Mouse (Mus musculus): Measurements from ENCODE around the gene Rere. TPM values are rescaled to one million over a fixed set of nuclear protein-coding genes. Genes with fewer than 3 reads are reported as not detected.

Gene Rere
- total and polyA plus RNA-seq, 3 experiments, result 3.1 to 36.5 (median 8.7) TPM

DNA sequence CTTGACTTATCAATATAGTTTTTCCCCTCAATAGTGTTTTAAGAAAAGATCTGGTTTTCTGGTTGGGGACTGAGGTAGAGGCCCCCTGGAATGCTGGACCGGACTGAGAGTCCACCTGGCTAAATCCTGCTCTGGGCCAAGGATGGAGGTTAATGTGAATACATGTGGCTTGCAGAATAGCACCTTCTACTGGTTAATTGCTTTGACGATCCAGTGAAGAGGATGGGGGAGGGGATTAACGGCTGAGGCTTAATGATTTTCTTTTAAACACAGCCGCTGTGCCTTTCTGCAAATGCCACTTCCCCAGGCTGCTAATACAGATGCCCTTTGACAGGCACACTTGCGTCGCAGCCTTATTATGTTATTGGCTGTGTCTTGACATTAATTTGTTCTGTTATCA lies 2.5 kb downstream of the Rere start:
- Histone ChIP-seq H3K36me3 (replicated peaks in 1 of 2; ENCODE audit: control insufficient read depth in 1 of 2, insufficient read depth in 1 of 2, low read length in 1 of 2) (no peaks in the 10 kb centered on the region), H3K79me2 (replicated peaks; ENCODE audit: control insufficient read depth, extremely low read depth, insufficient read depth, poor library complexity, severe bottlenecking) (peaks cover 27% of the 10 kb centered on the region), H3K27me3 (replicated peaks) (no peaks in the 10 kb centered on the region), H3K9ac (ENCODE audit: insufficient read depth, low read depth) (no peak overlapping the region), H3K9me3 (replicated peaks; ENCODE audit: low read length) (no peaks in the 10 kb centered on the region), H3K27ac (ENCODE audit: insufficient read depth, low read depth) (no peak overlapping the region), H3K4me2 (ENCODE audit: insufficient read depth, low read depth, poor library complexity, severe bottlenecking) (peak overlapping the region; percentile 59; the same call in 1 of the 2 replicates), H3K4me1 (ENCODE audit: control insufficient read depth in 1 of 2, insufficient read depth in 2 of 2) (peaks cover 5 to 26% of the 10 kb centered on the region in 2 experiments), H3K4me3 (replicated peaks in 1 of 3; ENCODE audit: low read depth in 2 of 3, low read length in 2 of 3, poor library complexity in 1 of 3) (no peak overlapping the region)
- dilution Hi-C loops (cut with MboI; ENCODE audit: extremely low pct_ligation_motif_present, extremely low pct_unique_long_range_greater_than_20kb, low sequenced_read_pairs), result no loop called here
- TF ChIP-seq TCF12 (IDR thresholded peaks at IDR 0.05; ENCODE audit: low read depth, low read length), result no peak
- TF ChIP-seq GABPA (IDR thresholded peaks at IDR 0.05; ENCODE audit: insufficient replicate concordance, low read depth, low read length), result no peak
- TF ChIP-seq USF2 (conservative IDR thresholded peaks at IDR 0.05; ENCODE audit: low read depth, low read length), result no peak
- peak; percentile 62; the same call in 1 of the 2 replicates for TF ChIP-seq MYC (IDR thresholded peaks at IDR 0.05; ENCODE audit: low read depth, low read length)
- TF ChIP-seq ELF1 (IDR thresholded peaks at IDR 0.05; ENCODE audit: low read depth, low read length), result no peak
- TF ChIP-seq EP300 (IDR thresholded peaks at IDR 0.05; ENCODE audit: low read length), result no peak
- TF ChIP-seq JUND (conservative IDR thresholded peaks at IDR 0.05; ENCODE audit: low read depth, low read length), result no peak
- peak in 1 of 2 experiments; percentile 67; a peak in 2 of 4 replicates for TF ChIP-seq CTCF (conservative IDR thresholded peaks at IDR 0.05 in 1 of 2, IDR thresholded peaks at IDR 0.05 in 1 of 2; ENCODE audit: low read depth in 2 of 2, low read length in 2 of 2)
- peak; percentile 89 for TF ChIP-seq CHD2 (IDR thresholded peaks at IDR 0.05; ENCODE audit: low read length)
- TF ChIP-seq E2F4 (IDR thresholded peaks at IDR 0.05; ENCODE audit: insufficient replicate concordance, low read depth, low read length), result no peak
- TF ChIP-seq ZMIZ1 (IDR thresholded peaks at IDR 0.05; ENCODE audit: low read depth, low read length), result no peak
- no peak for TF ChIP-seq MEF2A (IDR thresholded peaks at IDR 0.05; ENCODE audit: borderline replicate concordance, low read depth, low read length)
- no peak for TF ChIP-seq MAZ (IDR thresholded peaks at IDR 0.05; ENCODE audit: low read depth, low read length)
- no peak for TF ChIP-seq BHLHE40 (IDR thresholded peaks at IDR 0.05; ENCODE audit: low read depth, low read length)
- TF ChIP-seq NELFE (IDR thresholded peaks at IDR 0.05; ENCODE audit: low read depth, low read length), result no peak
- no peak for TF ChIP-seq SIN3A (IDR thresholded peaks at IDR 0.05; ENCODE audit: low read length)
- no peak for TF ChIP-seq MAFK (IDR thresholded peaks at IDR 0.05; ENCODE audit: insufficient replicate concordance, low read length)
- no peak for TF ChIP-seq ETS1 (conservative IDR thresholded peaks at IDR 0.05; ENCODE audit: low read depth, low read length)
- peak; percentile 32 for TF ChIP-seq RAD21 (IDR thresholded peaks at IDR 0.05; ENCODE audit: low read depth, low read length)
- peak; percentile 51; the same call in 1 of the 2 replicates for TF ChIP-seq MAX (IDR thresholded peaks at IDR 0.05; ENCODE audit: low read length)
- no peak for TF ChIP-seq KAT2A (IDR thresholded peaks at IDR 0.05; ENCODE audit: insufficient replicate concordance, low read length)
- TF ChIP-seq POLR2A (IDR thresholded peaks at IDR 0.05; ENCODE audit: low read depth, low read length), result no peak
- no peak for TF ChIP-seq MXI1 (IDR thresholded peaks at IDR 0.05; ENCODE audit: low read depth, low read length)
- TF ChIP-seq NRF1 (IDR thresholded peaks at IDR 0.05; ENCODE audit: low read depth, low read length), result no peak
- TF ChIP-seq ZKSCAN1 (IDR thresholded peaks at IDR 0.05; ENCODE audit: borderline replicate concordance, low read depth, low read length), result no peak
- no peak for TF ChIP-seq CHD1 (IDR thresholded peaks at IDR 0.05; ENCODE audit: low read depth, low read length)
- TF ChIP-seq PAX5 (IDR thresholded peaks at IDR 0.05; ENCODE audit: low read length), result no peak
- no peak for TF ChIP-seq USF1 (IDR thresholded peaks at IDR 0.05; ENCODE audit: low read depth, low read length)
- TF ChIP-seq UBTF (IDR thresholded peaks at IDR 0.05; ENCODE audit: low read depth, low read length), result no peak
- peak; percentile 47 for TF ChIP-seq SMC3 (IDR thresholded peaks at IDR 0.05; ENCODE audit: low read depth, low read length)
- TF ChIP-seq POLR2AphosphoS2 (IDR thresholded peaks at IDR 0.05; ENCODE audit: low read depth, low read length), result no peak
- in situ Hi-C loops (cut with MboI; ENCODE audit: low pct_ligation_motif_present, low pct_unique_long_range_greater_than_20kb, low sequenced_read_pairs), result no loop called here
- peak; percentile 59 for DNase-seq (ENCODE audit: extremely low read depth)

Measured in CH12.LX (cell line).